Mouse (Mus musculus) midbrain, embryonic 12.5 days (tissue): ENCODE results near the gene Pcmt1. TPM values are rescaled to one million over a fixed set of nuclear protein-coding genes. Genes with fewer than 3 reads are reported as not detected.
A peak's percentile ranks its signal among the peaks of the same experiment; 100 is the strongest.

Experiments used
- ATAC-seq: fragments of 200-750 bp; cut with Nextera tagmentation; 2 replicates; pipeline ENCODE4 v1.8.0; 2017; ENCODE audit warnings: low read depth, moderate TSS enrichment, moderate library complexity; ENCODE audit not compliant: low FRiP score
- H3K27ac ChIP-seq: fragments of 300-500 bp; sonication (generic); replicated peaks from 2 replicates; pipeline ENCODE4 v1.5.1; 2016; ENCODE audit warnings: mild to moderate bottlenecking
- H3K27me3 ChIP-seq: fragments of 300-500 bp; sonication (generic); 2 replicates; pipeline ENCODE4 v1.6.1; 2016; ENCODE audit warnings: mild to moderate bottlenecking
- H3K36me3 ChIP-seq: fragments of 300-500 bp; sonication (generic); 2 replicates; pipeline ENCODE4 v1.6.1; 2016
- H3K4me1 ChIP-seq: fragments of 300-500 bp; sonication (generic); 2 replicates; pipeline ENCODE4 v1.6.1; 2016
- H3K4me2 ChIP-seq: fragments of 300-500 bp; sonication (generic); replicated peaks from 2 replicates; pipeline ENCODE4 v1.6.1; 2016; ENCODE audit warnings: mild to moderate bottlenecking, moderate library complexity
- H3K4me3 ChIP-seq: fragments of 300-500 bp; sonication (generic); 2 replicates; pipeline ENCODE4 v1.5.1; 2016; ENCODE audit warnings: mild to moderate bottlenecking
- H3K9ac ChIP-seq: fragments of 300-500 bp; sonication (generic); replicated peaks from 2 replicates; pipeline ENCODE4 v1.6.1; 2016; ENCODE audit warnings: mild to moderate bottlenecking, moderate library complexity
- H3K9me3 ChIP-seq: fragments of 300-500 bp; sonication (generic); 2 replicates; pipeline ENCODE4 v1.6.1; 2016; ENCODE audit warnings: mild to moderate bottlenecking
- WGBS: fragments of 180-500 bp; shearing (Covaris S2); methylation state at CpG from one replicate; pipeline ENCODE4 v1.1.7; 2016; 5-methylcytosine and 5-hydroxymethylcytosine counted together
- polyA plus RNA-seq: library from polyadenylated mRNA; unstranded; fragments of >200 nt; fragmentation: Nextera tagmentation; extraction: Ambion mirVana; gene quantifications from 2 replicates; pipeline ENCODE4 v1.2.1, GENCODE M21; 2016

The Pcmt1 gene
- polyA plus RNA-seq, 1 experiment from 2014 or later = 144 TPM

DNA sequence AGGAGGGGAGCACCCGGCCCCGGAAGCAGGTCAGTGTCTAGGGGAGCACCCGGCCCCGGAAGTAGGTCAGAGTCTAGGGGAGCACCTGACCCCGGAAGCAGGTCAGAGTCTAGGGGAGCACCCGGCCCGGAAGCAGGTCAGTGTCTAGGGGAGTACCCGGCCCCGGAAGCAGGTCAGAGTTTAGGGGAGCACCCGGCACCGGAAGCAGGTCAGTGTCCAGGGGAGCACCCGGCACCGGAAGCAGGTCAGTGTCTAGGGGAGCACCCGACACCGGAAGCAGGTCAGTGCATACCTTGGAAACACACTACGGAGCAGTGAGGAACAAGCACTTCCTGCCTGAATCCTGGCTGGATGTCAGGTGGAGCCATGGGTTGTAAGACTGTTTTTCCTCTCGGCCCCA is 72.3 kb downstream of the Pcmt1 start:
- no peak for ATAC-seq
- 89% methylated on average over 17 of the region's 17 CpGs for WGBS

DNA sequence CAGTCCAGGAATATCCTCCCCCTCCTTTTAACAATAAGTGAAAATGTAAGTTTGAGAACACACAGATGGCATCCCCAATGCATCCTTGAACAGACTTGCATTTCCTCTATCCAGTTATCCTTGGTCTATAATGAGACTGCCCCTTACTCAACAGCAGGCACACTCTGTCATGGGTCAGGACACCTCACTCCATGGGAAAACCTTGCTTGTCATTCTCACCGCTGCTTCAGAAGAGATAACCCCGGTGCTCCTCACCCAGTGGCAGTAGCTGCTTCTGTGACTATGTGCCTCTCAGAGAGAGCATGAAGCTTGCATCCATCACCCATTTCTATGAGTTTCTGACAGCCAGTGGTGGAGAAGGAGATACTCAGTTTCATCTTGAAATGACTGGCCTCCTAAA is 74.5 kb downstream of the Pcmt1 start:
- ATAC-seq = no peak
- H3K4me1 ChIP-seq = no peaks in the 10 kb centered on the region
- H3K36me3 ChIP-seq = 0 out of 2 replicates have a peak, but pooled peaks cover 11% of the 10 kb centered on the region
- no peaks in the 10 kb centered on the region for H3K9me3 ChIP-seq
- H3K4me3 ChIP-seq = no peak overlapping the region
- 91% methylated on average over 2 of the region's 2 CpGs for WGBS
- H3K4me2 ChIP-seq = no peak overlapping the region
- no peak overlapping the region for H3K27ac ChIP-seq
- H3K27me3 ChIP-seq = no peaks in the 10 kb centered on the region
- no peak overlapping the region for H3K9ac ChIP-seq

More for the DNA sequence above, 72.3 kb downstream of the Pcmt1 start:
- Histone ChIP-seq H3K9me3 (no peaks in the 10 kb centered on the region), H3K27me3 (no peaks in the 10 kb centered on the region), H3K27ac (no peak overlapping the region), H3K4me3 (no peak overlapping the region), H3K9ac (no peak overlapping the region), H3K36me3 (0 out of 2 replicates have a peak, but pooled peaks cover 11% of the 10 kb centered on the region), H3K4me2 (no peak overlapping the region), H3K4me1 (no peaks in the 10 kb centered on the region)

DNA sequence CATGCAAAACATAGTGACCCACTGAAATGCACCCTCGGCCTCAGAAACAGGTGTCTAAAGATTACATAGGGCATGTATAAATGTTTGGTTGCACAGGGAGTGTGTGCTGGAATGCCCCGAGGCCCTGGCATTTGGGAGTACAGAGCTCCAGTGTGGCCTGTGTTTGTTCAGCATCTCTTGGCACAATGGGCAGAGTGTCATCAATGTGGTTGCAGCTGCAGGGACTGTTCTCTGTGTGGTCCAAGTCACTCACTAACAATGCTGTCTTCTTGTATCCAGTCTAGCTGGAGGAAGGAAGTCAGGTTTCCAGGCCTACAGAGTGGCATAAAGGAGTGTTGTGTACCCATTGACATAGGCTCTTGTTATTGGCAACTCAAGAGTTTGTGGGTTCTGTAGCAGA is 75.8 kb downstream of the Pcmt1 start:
- no peak overlapping the region for H3K9ac ChIP-seq
- no peak overlapping the region for H3K4me3 ChIP-seq
- H3K27me3 ChIP-seq = no peaks in the 10 kb centered on the region
- no peaks in the 10 kb centered on the region for H3K4me1 ChIP-seq
- no peak for ATAC-seq
- H3K27ac ChIP-seq = no peak overlapping the region
- H3K36me3 ChIP-seq = 0 out of 2 replicates have a peak, but pooled peaks cover 7% of the 10 kb centered on the region
- 71% methylated on average over 2 of the region's 2 CpGs for WGBS
- H3K9me3 ChIP-seq = no peaks in the 10 kb centered on the region
- no peak overlapping the region for H3K4me2 ChIP-seq

DNA sequence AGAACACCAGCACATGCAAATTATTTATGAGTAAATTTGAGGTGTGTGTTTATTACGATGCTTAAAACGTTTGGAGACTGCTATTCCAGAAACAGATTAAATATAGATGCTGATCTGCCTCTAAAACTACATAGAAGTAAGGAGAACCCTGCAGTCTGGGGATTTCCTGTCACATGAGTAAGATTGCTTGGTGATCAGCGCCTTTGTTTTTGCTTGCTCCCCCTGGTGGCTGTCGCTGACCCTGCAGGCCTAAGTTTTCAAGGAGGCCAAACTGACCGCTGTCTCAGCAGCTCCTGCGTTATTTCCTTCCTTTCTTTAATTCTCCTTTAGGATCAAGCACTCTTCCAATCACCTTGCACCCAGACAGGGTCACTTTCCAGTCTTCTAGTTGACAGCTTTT is 80.3 kb downstream of the Pcmt1 start:
- no peaks in the 10 kb centered on the region for H3K9me3 ChIP-seq
- H3K4me3 ChIP-seq = no peak overlapping the region
- no peaks in the 10 kb centered on the region for H3K4me1 ChIP-seq
- ATAC-seq = peak; percentile 55; the same call in 1 of the 2 replicates
- H3K36me3 ChIP-seq = no peaks in the 10 kb centered on the region
- H3K4me2 ChIP-seq = no peak overlapping the region
- no peak overlapping the region for H3K9ac ChIP-seq
- no peaks in the 10 kb centered on the region for H3K27me3 ChIP-seq
- WGBS = 13% methylated on average over 6 of the region's 6 CpGs
- no peak overlapping the region for H3K27ac ChIP-seq

DNA sequence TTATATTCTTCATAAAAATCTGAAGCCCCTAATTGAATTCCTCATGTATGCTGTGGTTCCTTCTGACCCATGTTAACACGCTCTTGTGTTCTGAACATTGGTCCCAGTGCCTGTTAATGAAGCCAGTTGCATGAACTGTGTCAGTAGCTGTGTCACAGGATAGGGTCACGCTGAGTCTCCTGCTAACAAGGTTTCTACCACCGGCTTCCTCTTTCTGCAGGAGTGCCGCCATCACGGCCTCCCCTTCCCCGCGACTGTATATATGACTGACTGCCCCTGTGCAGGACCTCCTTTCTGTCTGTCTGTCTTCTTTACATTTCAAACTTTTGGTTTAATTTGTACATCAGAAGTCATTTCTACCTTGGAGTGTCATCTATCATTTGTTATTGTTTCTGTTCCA is 82.8 kb downstream of the Pcmt1 start:
- 89% methylated on average over 7 of the region's 7 CpGs for WGBS
- Histone ChIP-seq H3K4me2 (no peak overlapping the region), H3K27me3 (no peaks in the 10 kb centered on the region), H3K9ac (no peak overlapping the region), H3K4me3 (no peak overlapping the region), H3K27ac (no peak overlapping the region), H3K9me3 (no peaks in the 10 kb centered on the region), H3K36me3 (no peaks in the 10 kb centered on the region), H3K4me1 (no peaks in the 10 kb centered on the region)
- ATAC-seq = no peak

DNA sequence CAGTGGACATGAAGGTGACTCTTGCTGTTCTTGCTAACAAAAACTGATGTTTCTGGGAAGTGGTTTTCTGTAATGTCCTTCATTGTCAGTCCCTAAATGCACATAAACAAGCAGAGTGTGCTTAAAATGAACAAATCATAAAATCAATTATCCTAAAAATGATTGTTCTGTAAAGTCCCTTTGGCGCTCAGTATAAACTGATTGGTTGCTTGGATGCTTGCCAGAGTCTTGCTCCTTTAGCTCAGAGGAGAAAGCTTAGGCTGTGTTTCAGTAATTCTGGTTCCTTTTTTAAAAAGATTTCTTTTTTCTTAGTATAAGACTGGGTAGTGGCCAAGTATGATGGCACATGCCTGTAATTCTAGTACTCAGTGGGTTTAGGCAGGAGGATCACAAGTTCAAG is 84.7 kb downstream of the Pcmt1 start:
- no peaks in the 10 kb centered on the region for H3K36me3 ChIP-seq
- no peak overlapping the region for H3K27ac ChIP-seq
- ATAC-seq = no peak
- peaks cover 5% of the 10 kb centered on the region for H3K4me1 ChIP-seq
- H3K27me3 ChIP-seq = peaks cover 4% of the 10 kb centered on the region
- WGBS = 94% methylated on average over 1 of the region's 1 CpGs
- H3K4me2 ChIP-seq = no peak overlapping the region
- H3K9me3 ChIP-seq = no peaks in the 10 kb centered on the region
- no peak overlapping the region for H3K4me3 ChIP-seq
- no peak overlapping the region for H3K9ac ChIP-seq

DNA sequence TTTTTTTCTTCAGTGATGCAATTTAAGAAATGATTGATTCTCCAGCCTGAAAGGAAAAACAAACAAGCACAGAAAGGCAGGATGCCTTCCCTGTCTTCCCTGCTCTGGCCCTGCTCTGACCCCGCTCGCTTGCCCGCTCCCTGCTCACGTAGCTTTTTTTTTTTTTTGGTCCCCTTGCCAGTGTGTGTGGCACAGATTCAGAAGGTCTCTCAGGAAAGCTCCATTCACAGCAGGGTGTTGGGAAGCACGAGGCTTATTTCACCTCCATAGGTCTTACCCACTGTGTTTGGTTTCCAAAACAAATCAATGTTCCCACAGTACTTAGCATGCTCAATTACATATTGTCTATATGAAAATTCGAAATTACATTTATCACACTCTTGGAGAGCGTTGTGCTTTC is 86.1 kb downstream of the Pcmt1 start:
- Histone ChIP-seq H3K4me1 (peaks cover 12% of the 10 kb centered on the region), H3K4me3 (no peak overlapping the region), H3K9ac (no peak overlapping the region), H3K27ac (no peak overlapping the region), H3K9me3 (no peaks in the 10 kb centered on the region), H3K36me3 (no peaks in the 10 kb centered on the region), H3K4me2 (no peak overlapping the region), H3K27me3 (peaks cover 9% of the 10 kb centered on the region)
- 65% methylated on average over 7 of the region's 7 CpGs for WGBS
- ATAC-seq = no peak

DNA sequence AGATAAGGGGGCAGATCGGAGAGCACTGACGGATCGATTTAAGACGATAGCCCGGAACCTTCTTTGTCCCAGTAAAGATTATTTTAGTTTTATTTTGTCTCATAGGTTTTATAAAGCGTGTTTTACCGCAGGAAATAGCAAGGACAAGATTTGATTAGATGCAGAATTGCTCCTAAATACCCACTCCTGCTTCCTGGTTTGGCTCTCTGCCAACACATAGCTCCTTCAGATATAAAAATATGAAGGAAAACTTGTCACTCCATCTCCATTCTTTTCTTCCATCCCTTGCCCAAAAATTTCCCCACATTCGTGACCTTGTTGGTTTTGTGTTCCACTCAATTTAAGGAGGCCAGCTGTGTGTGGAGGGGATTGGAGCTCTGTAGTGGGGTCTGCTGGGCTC is 90.1 kb downstream of the Pcmt1 start:
- H3K27ac ChIP-seq = no peak overlapping the region
- H3K4me2 ChIP-seq = peak overlapping the region; percentile 100
- WGBS = 7% methylated on average over 8 of the region's 8 CpGs
- H3K36me3 ChIP-seq = no peaks in the 10 kb centered on the region
- peak overlapping the region; percentile 86 for H3K4me3 ChIP-seq
- no peak for ATAC-seq
- H3K9me3 ChIP-seq = no peaks in the 10 kb centered on the region
- peaks cover 11% of the 10 kb centered on the region for H3K27me3 ChIP-seq
- peak overlapping the region; percentile 84 for H3K9ac ChIP-seq
- peaks cover 12% of the 10 kb centered on the region for H3K4me1 ChIP-seq

DNA sequence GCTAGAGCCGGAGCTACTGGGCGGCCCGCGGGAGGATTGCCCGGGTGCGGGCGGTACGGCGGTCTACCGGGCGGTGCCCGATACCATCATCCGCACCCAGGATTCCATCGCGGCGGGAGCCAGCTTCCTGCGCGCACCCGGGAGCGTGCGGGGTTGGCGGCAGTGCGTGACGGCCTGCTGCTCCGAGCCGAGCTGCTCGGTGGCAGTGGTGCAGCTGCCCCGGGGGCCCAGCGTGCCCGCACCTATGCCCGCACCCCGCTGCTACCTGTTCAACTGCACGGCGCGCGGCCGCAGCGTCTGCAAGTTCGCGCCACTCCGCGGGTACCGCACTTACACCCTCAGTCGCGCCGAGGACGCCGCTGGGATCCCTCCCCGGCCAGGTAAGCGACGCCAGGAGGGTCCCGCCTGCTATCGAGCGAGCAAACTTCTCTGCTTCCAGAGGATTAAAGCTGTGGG is 90.7 kb downstream of the Pcmt1 start:
- H3K9ac ChIP-seq = peak overlapping the region; percentile 84
- peaks cover 14% of the 10 kb centered on the region for H3K27me3 ChIP-seq
- no peaks in the 10 kb centered on the region for H3K36me3 ChIP-seq
- H3K9me3 ChIP-seq = no peaks in the 10 kb centered on the region
- WGBS = under 1% methylated on average over 52 of the region's 54 CpGs
- peak overlapping the region; percentile 86 for H3K4me3 ChIP-seq
- peaks cover 12% of the 10 kb centered on the region for H3K4me1 ChIP-seq
- peak overlapping the region; percentile 100 for H3K4me2 ChIP-seq
- ATAC-seq = no peak
- H3K27ac ChIP-seq = peak overlapping the region; percentile 81

DNA sequence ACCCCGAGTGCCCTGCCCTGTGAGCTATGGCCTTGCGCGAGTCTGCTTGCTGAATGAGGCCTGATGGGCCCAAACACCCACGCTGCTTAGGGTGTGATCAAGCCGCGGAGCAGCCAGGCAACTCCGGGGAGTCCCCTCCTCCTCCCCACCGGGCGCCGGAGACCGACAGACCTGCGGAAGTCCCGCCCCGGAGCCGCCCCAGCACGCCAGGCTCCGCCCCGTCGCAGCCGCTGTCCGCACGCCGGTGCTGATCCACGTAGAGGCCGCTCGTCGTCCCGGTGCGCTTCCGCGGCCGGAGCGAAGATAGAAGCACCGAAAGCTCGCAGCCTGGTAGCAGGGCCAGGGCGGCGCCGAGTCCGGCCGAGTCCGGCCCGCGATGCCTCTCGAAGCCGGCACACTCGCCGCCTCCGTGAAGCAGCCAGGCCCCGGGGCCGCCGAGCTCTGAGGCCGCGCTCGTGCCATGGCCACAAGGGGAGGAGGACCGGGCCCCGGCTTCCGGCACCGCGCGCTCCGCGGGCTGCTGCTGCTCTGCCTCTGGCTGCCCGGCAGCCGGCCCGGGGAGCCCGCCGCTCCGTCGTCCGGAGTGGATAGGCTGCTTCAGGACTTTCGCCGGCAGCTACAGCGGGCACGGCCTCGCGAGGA is 91.2 kb downstream of the Pcmt1 start, which contains the start of gene Lrp11:
Lrp11 (plus strand) TSS at position 209 of the 642 bp plus-strand sequence.
- Histone ChIP-seq H3K4me2 (peak within 1 kb of the TSS; percentile 100), H3K27ac (peak within 1 kb of the TSS; percentile 81), H3K4me1 (peaks cover 12% of the 10 kb centered on the region), H3K9me3 (no peaks in the 10 kb centered on the region), H3K27me3 (peaks cover 14% of the 10 kb centered on the region), H3K4me3 (peak within 1 kb of the TSS; percentile 86), H3K36me3 (no peaks in the 10 kb centered on the region), H3K9ac (peak within 1 kb of the TSS; percentile 84)
- WGBS = under 1% methylated on average over 70 of the region's 76 CpGs
- peak; percentile 97 for ATAC-seq

DNA sequence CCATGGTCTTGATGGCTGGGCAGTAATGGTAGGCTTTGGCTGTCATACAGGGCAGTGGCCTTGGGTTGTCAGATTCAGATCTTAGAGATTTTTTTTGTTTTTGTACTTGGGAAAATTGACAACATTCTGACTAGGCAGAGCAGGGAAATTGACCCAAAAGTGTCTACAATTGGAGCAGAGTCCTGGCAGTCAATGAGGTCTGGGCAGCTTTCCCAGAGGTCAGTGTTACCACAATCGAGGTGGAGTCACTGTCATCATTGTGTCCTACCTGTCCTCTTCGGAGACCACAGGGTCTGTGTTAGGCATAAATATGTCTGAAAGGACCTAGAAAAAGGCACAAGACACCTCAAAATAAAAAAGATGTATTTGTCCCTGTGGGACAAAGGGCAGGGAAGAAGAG is 94.2 kb downstream of the Pcmt1 start:
- WGBS = 74% methylated on average over 2 of the region's 2 CpGs
- Histone ChIP-seq H3K9ac (no peak overlapping the region), H3K4me3 (no peak overlapping the region), H3K4me2 (no peak overlapping the region), H3K9me3 (no peaks in the 10 kb centered on the region), H3K36me3 (no peaks in the 10 kb centered on the region), H3K27ac (no peak overlapping the region), H3K4me1 (peaks cover 12% of the 10 kb centered on the region), H3K27me3 (peaks cover 14% of the 10 kb centered on the region)
- no peak for ATAC-seq

DNA sequence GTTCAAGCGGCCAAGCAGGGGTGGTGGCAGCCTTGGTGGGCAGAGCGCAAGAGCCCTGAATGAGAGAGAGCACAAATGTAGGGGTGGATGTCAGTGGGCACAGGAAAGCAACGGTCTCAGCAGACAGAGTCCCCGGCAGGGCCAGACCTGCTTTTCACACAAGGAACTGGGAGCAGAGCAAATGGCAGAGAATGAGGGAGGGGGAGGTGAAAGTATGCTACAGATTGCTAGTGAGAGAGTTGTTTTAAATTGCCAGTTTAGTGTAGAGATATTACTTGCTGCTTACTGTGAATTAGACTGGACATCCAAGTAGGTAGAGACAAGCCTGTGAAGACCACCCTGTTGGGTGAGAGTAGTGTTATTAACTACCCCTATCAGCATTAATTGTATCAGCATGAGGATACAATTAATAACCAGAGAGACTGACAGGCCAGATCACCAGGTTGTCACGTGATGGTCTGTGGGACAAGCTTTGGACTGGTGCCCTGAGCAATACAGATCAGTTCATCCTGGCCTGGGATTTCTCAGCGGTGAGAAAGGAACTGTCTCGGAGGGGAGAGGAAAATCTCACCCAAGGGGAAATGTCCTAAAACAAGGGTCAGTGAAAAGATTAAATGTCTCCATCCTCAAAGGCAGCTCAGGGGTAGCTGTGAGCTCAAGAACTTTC is 97.9 kb downstream of the Pcmt1 start:
- H3K27ac ChIP-seq = no peak overlapping the region
- 53% methylated on average over 7 of the region's 7 CpGs for WGBS
- no peaks in the 10 kb centered on the region for H3K36me3 ChIP-seq
- no peak overlapping the region for H3K4me3 ChIP-seq
- H3K9ac ChIP-seq = no peak overlapping the region
- H3K9me3 ChIP-seq = no peaks in the 10 kb centered on the region
- H3K27me3 ChIP-seq = peaks cover 6% of the 10 kb centered on the region; the same call in 1 of the 2 replicates
- H3K4me1 ChIP-seq = no peaks in the 10 kb centered on the region; the same call in 1 of the 2 replicates
- no peak for ATAC-seq
- H3K4me2 ChIP-seq = no peak overlapping the region
